Mouse (Mus musculus) heart, embryonic 11.5 days (tissue): Measurements from ENCODE around the gene Rpl6. TPM values are rescaled to one million over a fixed set of nuclear protein-coding genes. Genes with fewer than 3 reads are reported as not detected.

Source experiments
- ATAC-seq: fragments of 200-750 bp; cut with Nextera tagmentation; replicated peaks from 2 replicates; pipeline ENCODE4 v1.8.0; 2017; ENCODE audit warnings: moderate library complexity; ENCODE audit not compliant: insufficient number of reproducible peaks, low FRiP score, low TSS enrichment
- H3K27ac ChIP-seq: fragments of 300-500 bp; sonication (generic); 2 replicates; pipeline ENCODE4 v1.5.1; 2014; ENCODE audit warnings: mild to moderate bottlenecking, low read depth, low read length
- H3K27me3 ChIP-seq: fragments of 300-500 bp; sonication (generic); 2 replicates; pipeline ENCODE4 v1.6.1; 2014; ENCODE audit warnings: mild to moderate bottlenecking, low read length, mixed read lengths; ENCODE audit not compliant: control insufficient read depth, insufficient read depth
- H3K36me3 ChIP-seq: fragments of 300-500 bp; sonication (generic); 2 replicates; pipeline ENCODE4 v1.6.1; 2014; ENCODE audit warnings: mild to moderate bottlenecking, low read length, moderate library complexity, mixed read lengths; ENCODE audit not compliant: control insufficient read depth, insufficient read depth
- H3K4me1 ChIP-seq: fragments of 300-500 bp; sonication (generic); 2 replicates; pipeline ENCODE4 v1.6.1; 2014; ENCODE audit warnings: low read length; ENCODE audit not compliant: control insufficient read depth, insufficient read depth
- H3K4me2 ChIP-seq: fragments of 300-500 bp; sonication (generic); 2 replicates; pipeline ENCODE4 v1.6.1; 2014; ENCODE audit warnings: mild to moderate bottlenecking, moderate library complexity
- H3K4me3 ChIP-seq: fragments of 300-500 bp; sonication (generic); 2 replicates; pipeline ENCODE4 v1.5.1; 2014; ENCODE audit warnings: low read depth, low read length
- H3K9ac ChIP-seq: fragments of 300-500 bp; sonication (generic); 2 replicates; pipeline ENCODE4 v1.6.1; 2014; ENCODE audit warnings: mild to moderate bottlenecking, low read depth, low read length, moderate library complexity
- H3K9me3 ChIP-seq: fragments of 300-500 bp; sonication (generic); replicated peaks from 2 replicates; pipeline ENCODE4 v1.6.1; 2016; ENCODE audit warnings: low read length; ENCODE audit not compliant: control insufficient read depth
- WGBS: fragments of 180-500 bp; shearing (Covaris S2); extraction: QIAGEN DNeasy Blood & Tissue Kit; methylation state at CpG from one replicate; pipeline ENCODE4 v1.1.7; 2014; ENCODE audit not compliant: insufficient replicate concordance; 5-methylcytosine and 5-hydroxymethylcytosine counted together
- polyA plus RNA-seq: library from polyadenylated mRNA; unstranded; fragments of >200 nt; fragmentation: Nextera tagmentation; extraction: Ambion mirVana; gene quantifications from 2 replicates; pipeline ENCODE4 v1.2.1, GENCODE M21; 2014

Gene Rpl6
- polyA plus RNA-seq, 1 experiment from 2014 or later: 592 TPM

DNA sequence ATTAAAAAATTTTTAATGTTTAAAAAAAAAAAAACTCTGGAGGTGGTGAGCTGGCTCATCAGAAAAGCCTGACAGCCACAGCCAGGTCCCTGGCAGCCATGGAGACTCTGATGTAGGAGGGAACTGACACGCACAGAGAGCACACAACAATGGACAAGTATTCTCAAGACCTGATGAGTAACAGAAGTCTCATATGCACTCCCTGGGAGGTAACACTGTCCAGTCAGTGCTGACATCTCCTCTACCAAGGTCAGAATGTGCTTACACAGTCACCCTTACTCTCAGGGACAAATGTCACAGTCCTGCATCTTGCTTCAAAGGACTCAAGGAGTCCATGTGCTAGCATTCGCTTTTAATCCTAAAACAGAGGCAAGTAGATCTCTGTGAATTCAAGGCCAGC lies 34.7 kb upstream of the Rpl6 start:
- Histone ChIP-seq H3K4me2 (no peak overlapping the region), H3K27ac (no peak overlapping the region), H3K4me1 (peaks cover 6% of the 10 kb centered on the region; the same call in 1 of the 2 replicates), H3K9me3 (no peaks in the 10 kb centered on the region), H3K36me3 (peaks cover 27% of the 10 kb centered on the region), H3K27me3 (no peaks in the 10 kb centered on the region), H3K4me3 (no peak overlapping the region), H3K9ac (no peak overlapping the region)
- ATAC-seq: no peak
- 74% methylated on average over 2 of the region's 2 CpGs for WGBS

- Histone ChIP-seq H3K4me2 (no peak overlapping the region), H3K4me1 (peaks cover 8% of the 10 kb centered on the region; the same call in 1 of the 2 replicates), H3K27me3 (no peaks in the 10 kb centered on the region), H3K9me3 (no peaks in the 10 kb centered on the region), H3K9ac (no peak overlapping the region), H3K27ac (no peak overlapping the region), H3K36me3 (peaks cover 9% of the 10 kb centered on the region), H3K4me3 (no peak overlapping the region)
- no peak for ATAC-seq
- WGBS: 83% methylated on average over 4 of the region's 4 CpGs
Measured at GRCm38 (mm10) chr5:121172835-121173234, 31.4 kb upstream of the Rpl6 start.

GRCm38 (mm10) chr5:121179077-121179857 lies 25.0 kb upstream of the Rpl6 start:
- Histone ChIP-seq H3K4me1 (peaks cover 54% of the 10 kb centered on the region), H3K27me3 (no peaks in the 10 kb centered on the region), H3K9me3 (no peaks in the 10 kb centered on the region), H3K36me3 (no peaks in the 10 kb centered on the region), H3K9ac (no peak overlapping the region), H3K27ac (peak overlapping the region; percentile 75), H3K4me2 (no peak overlapping the region), H3K4me3 (no peak overlapping the region)
- WGBS: 56% methylated on average over 9 of the region's 9 CpGs
- no peak for ATAC-seq

DNA sequence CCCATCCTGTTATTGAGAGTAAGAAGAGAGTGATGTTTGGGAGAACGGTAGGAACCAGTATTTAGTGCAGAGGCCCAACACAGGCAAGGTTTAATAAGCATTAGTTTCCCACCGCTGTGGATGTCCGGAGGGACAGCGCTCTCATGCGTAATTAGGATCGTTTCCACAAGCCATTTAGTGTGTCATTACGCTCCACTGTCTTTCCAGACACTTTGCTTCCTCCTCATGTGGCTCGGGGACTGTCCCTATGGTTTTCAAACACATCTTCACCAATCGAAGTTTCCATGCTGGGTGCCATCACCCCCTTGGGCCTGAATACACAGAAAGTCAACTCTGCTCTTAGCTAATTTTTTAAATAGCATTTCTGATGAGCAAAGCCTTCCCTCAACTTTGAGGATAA lies 21.0 kb upstream of the Rpl6 start:
- Histone ChIP-seq H3K4me3 (no peak overlapping the region), H3K27ac (no peak overlapping the region), H3K4me1 (peaks cover 88% of the 10 kb centered on the region), H3K27me3 (no peaks in the 10 kb centered on the region), H3K36me3 (no peaks in the 10 kb centered on the region), H3K4me2 (no peak overlapping the region), H3K9ac (no peak overlapping the region), H3K9me3 (no peaks in the 10 kb centered on the region)
- 82% methylated on average over 9 of the region's 9 CpGs for WGBS
- ATAC-seq: no peak

- H3K4me2 ChIP-seq: peak overlapping the region; percentile 51
- peak overlapping the region; percentile 89 for H3K27ac ChIP-seq
- H3K4me3 ChIP-seq: no peak overlapping the region; the same call in 1 of the 2 replicates
- no peaks in the 10 kb centered on the region for H3K36me3 ChIP-seq
- H3K27me3 ChIP-seq: no peaks in the 10 kb centered on the region
- no peak for ATAC-seq
- H3K4me1 ChIP-seq: peaks cover 87% of the 10 kb centered on the region
- H3K9me3 ChIP-seq: no peaks in the 10 kb centered on the region
- WGBS: 48% methylated on average over 2 of the region's 2 CpGs
- no peak overlapping the region for H3K9ac ChIP-seq
Measured at GRCm38 (mm10) chr5:121184375-121184774, 19.9 kb upstream of the Rpl6 start.

GRCm38 (mm10) chr5:121184945-121185551 lies 19.2 kb upstream of the Rpl6 start:
- Histone ChIP-seq H3K27ac (peak overlapping the region; percentile 89), H3K4me3 (peak overlapping the region; percentile 17)

DNA sequence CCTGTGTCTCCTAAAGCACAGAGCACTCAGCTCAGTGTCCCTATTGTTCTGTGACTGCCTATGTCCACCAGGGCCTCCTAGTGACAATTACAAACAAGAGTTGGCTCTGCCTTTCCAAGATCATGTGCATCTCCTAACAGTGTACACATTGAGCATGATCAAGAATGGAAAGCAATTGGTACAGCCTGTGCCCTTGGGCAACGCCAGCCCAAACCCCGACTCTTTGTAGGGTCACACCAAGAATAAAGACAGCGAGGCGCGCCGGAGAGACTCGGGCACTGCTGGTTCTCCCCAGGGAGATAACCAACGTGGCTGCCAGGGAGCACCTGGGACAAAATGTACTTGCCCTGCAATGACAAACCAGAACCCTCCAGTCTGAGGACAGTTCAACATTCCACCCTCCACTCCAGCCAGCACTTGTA lies 16.7 kb upstream of the Rpl6 start:
- 72% methylated on average over 8 of the region's 8 CpGs for WGBS
- no peaks in the 10 kb centered on the region for H3K36me3 ChIP-seq
- no peak overlapping the region for H3K9ac ChIP-seq
- no peaks in the 10 kb centered on the region for H3K9me3 ChIP-seq
- ATAC-seq: no peak
- H3K27ac ChIP-seq: no peak overlapping the region
- H3K4me2 ChIP-seq: peak overlapping the region; percentile 39
- H3K4me3 ChIP-seq: no peak overlapping the region
- H3K4me1 ChIP-seq: peaks cover 63% of the 10 kb centered on the region
- H3K27me3 ChIP-seq: no peaks in the 10 kb centered on the region

More at GRCm38 (mm10) chr5:121184945-121185551, 19.2 kb upstream of the Rpl6 start:
- H3K36me3 ChIP-seq: no peaks in the 10 kb centered on the region
- no peaks in the 10 kb centered on the region for H3K9me3 ChIP-seq
- H3K4me1 ChIP-seq: peaks cover 81% of the 10 kb centered on the region
- no peaks in the 10 kb centered on the region for H3K27me3 ChIP-seq
- peak overlapping the region; percentile 39 for H3K9ac ChIP-seq
- peak overlapping the region; percentile 51 for H3K4me2 ChIP-seq
- 13% methylated on average over 11 of the region's 11 CpGs for WGBS
- peak; percentile 60 for ATAC-seq

DNA sequence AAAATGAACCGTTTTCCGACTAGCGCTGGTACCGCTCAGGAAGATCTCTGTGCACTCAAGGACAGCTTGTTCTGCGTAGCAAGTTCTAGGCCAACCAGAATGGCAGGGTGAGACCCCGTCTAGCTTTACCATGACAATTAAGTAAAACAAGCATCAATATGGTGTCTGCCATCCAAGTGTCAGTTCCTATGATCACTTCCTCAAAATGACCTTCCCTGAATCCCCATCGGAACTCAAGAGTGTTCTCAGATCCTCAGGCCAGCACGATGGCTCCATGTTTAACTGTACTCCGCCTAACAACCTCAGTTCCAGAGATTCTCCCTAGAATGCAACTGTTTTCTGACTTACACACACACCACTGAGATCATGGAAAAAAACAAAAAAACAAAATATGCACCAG lies 16.0 kb upstream of the Rpl6 start:
- Histone ChIP-seq H3K4me3 (no peak overlapping the region), H3K4me1 (peaks cover 62% of the 10 kb centered on the region), H3K27ac (no peak overlapping the region), H3K9me3 (no peaks in the 10 kb centered on the region), H3K27me3 (no peaks in the 10 kb centered on the region), H3K4me2 (peak overlapping the region; percentile 39), H3K9ac (no peak overlapping the region), H3K36me3 (no peaks in the 10 kb centered on the region)
- 82% methylated on average over 9 of the region's 9 CpGs for WGBS
- no peak for ATAC-seq
